Mouse (Mus musculus) intestine, embryonic 15.5 days (tissue): ENCODE measurements around the gene Ptpn13. TPM values are rescaled to one million over a fixed set of nuclear protein-coding genes. Genes with fewer than 3 reads are reported as not detected.

Experiments used
- polyA plus RNA-seq: library from polyadenylated mRNA; unstranded; fragments of >200 nt; fragmentation: Nextera tagmentation; extraction: Ambion mirVana; gene quantifications from 2 replicates; pipeline ENCODE4 v1.2.1, GENCODE M21; 2015

The Ptpn13 gene
- polyA plus RNA-seq, 1 experiment from 2014 or later, result 5.5 TPM

Other genes with a start within 250 kb of the Ptpn13 start
- 6.5 and 7.0 TPM in 2 replicates for gene Mapk10, start 213.9 kb upstream of the Ptpn13 start, polyA plus RNA-seq
- 0.49 and 0.68 TPM in 2 replicates for gene Slc10a6, start 204.2 kb downstream of the Ptpn13 start, polyA plus RNA-seq
- gene 1700016H13Rik, start 230.8 kb downstream of the Ptpn13 start, polyA plus RNA-seq, result 0.19 and 0.28 TPM in 2 replicates